Mouse (Mus musculus) limb, embryonic 13.5 days (tissue): ENCODE results near the gene St7l. TPM values are rescaled to one million over a fixed set of nuclear protein-coding genes. Genes with fewer than 3 reads are reported as not detected.
"Not testable (repeated sequence)": the region's sequence is repeated elsewhere in the genome, so short reads cannot be mapped to it uniquely, and the experiment has no call there.

ENCODE experiments used
- ATAC-seq: fragments of 200-750 bp; cut with Nextera tagmentation; 2 replicates; pipeline ENCODE4 v1.8.0; 2017; ENCODE audit warnings: low read depth, moderate number of reproducible peaks, moderate TSS enrichment; ENCODE audit not compliant: low FRiP score
- H3K27ac ChIP-seq: fragments of 300-500 bp; sonication (generic); 2 replicates; pipeline ENCODE4 v1.5.1; 2015; ENCODE audit warnings: inconsistent platforms, mild to moderate bottlenecking, moderate library complexity
- H3K27me3 ChIP-seq: fragments of 300-500 bp; sonication (generic); 2 replicates; pipeline ENCODE4 v1.6.1; 2015; ENCODE audit warnings: mild to moderate bottlenecking, inconsistent platforms
- H3K36me3 ChIP-seq: fragments of 300-500 bp; sonication (generic); 2 replicates; pipeline ENCODE4 v1.6.1; 2015; ENCODE audit warnings: inconsistent platforms, mild to moderate bottlenecking, moderate library complexity
- H3K4me1 ChIP-seq: fragments of 300-500 bp; sonication (generic); 2 replicates; pipeline ENCODE4 v1.6.1; 2015; ENCODE audit warnings: inconsistent platforms
- H3K4me2 ChIP-seq: fragments of 300-500 bp; sonication (generic); replicated peaks from 2 replicates; pipeline ENCODE4 v1.6.1; 2015; ENCODE audit warnings: inconsistent platforms, mild to moderate bottlenecking, moderate library complexity
- H3K4me3 ChIP-seq: fragments of 300-500 bp; sonication (generic); 2 replicates; pipeline ENCODE4 v1.5.1; 2015; ENCODE audit warnings: moderate library complexity, mild to moderate bottlenecking, inconsistent platforms
- H3K9ac ChIP-seq: fragments of 300-500 bp; sonication (generic); 2 replicates; pipeline ENCODE4 v1.6.1; 2015; ENCODE audit warnings: mild to moderate bottlenecking, inconsistent platforms
- H3K9me3 ChIP-seq: fragments of 300-500 bp; sonication (generic); 2 replicates; pipeline ENCODE4 v1.6.1; 2016; ENCODE audit warnings: inconsistent platforms
- WGBS: fragments of 180-500 bp; shearing (Covaris S2); methylation state at CpG from one replicate; pipeline ENCODE4 v1.1.7; 2015; 5-methylcytosine and 5-hydroxymethylcytosine counted together
- polyA plus RNA-seq: library from polyadenylated mRNA; unstranded; fragments of >200 nt; fragmentation: Nextera tagmentation; extraction: Ambion mirVana; gene quantifications from 2 replicates; pipeline ENCODE4 v1.2.1, GENCODE M21; 2015

St7l gene
- polyA plus RNA-seq, 1 experiment from 2014 or later = 40.1 TPM

GRCm38 (mm10) chr3:104854465-104854864 lies 9.3 kb upstream of the St7l start:
- H3K9ac ChIP-seq = no peak overlapping the region
- no peak for ATAC-seq
- no peaks in the 10 kb centered on the region for H3K27me3 ChIP-seq
- no peaks in the 10 kb centered on the region for H3K4me1 ChIP-seq
- H3K4me3 ChIP-seq = no peak overlapping the region
- H3K27ac ChIP-seq = no peak overlapping the region
- peaks cover 16% of the 10 kb centered on the region for H3K36me3 ChIP-seq
- 77% methylated on average over 1 of the region's 1 CpGs for WGBS
- H3K9me3 ChIP-seq = no peaks in the 10 kb centered on the region
- no peak overlapping the region for H3K4me2 ChIP-seq

- ATAC-seq = no peak
- Histone ChIP-seq H3K27me3 (no peaks in the 10 kb centered on the region), H3K4me2 (no peak overlapping the region), H3K4me3 (no peak overlapping the region), H3K27ac (no peak overlapping the region), H3K9me3 (no peaks in the 10 kb centered on the region), H3K4me1 (no peaks in the 10 kb centered on the region), H3K9ac (no peak overlapping the region), H3K36me3 (peaks cover 16% of the 10 kb centered on the region)
Measured at GRCm38 (mm10) chr3:104854866-104855265, 8.9 kb upstream of the St7l start.

GRCm38 (mm10) chr3:104856106-104856505 lies 7.7 kb upstream of the St7l start:
- Histone ChIP-seq H3K4me2 (no peak overlapping the region), H3K27ac (no peak overlapping the region), H3K4me1 (peaks cover 2% of the 10 kb centered on the region; the same call in 1 of the 2 replicates), H3K9me3 (no peaks in the 10 kb centered on the region), H3K27me3 (no peaks in the 10 kb centered on the region), H3K9ac (no peak overlapping the region), H3K4me3 (no peak overlapping the region), H3K36me3 (peaks cover 16% of the 10 kb centered on the region)
- WGBS = 72% methylated on average over 1 of the region's 1 CpGs
- no peak for ATAC-seq

- H3K4me1 ChIP-seq = peaks cover 24% of the 10 kb centered on the region
- no peaks in the 10 kb centered on the region for H3K9me3 ChIP-seq
- H3K4me3 ChIP-seq = no peak overlapping the region
- peaks cover 16% of the 10 kb centered on the region for H3K36me3 ChIP-seq
- 95% methylated on average over 1 of the region's 1 CpGs for WGBS
- H3K27ac ChIP-seq = no peak overlapping the region
- no peak for ATAC-seq
- H3K9ac ChIP-seq = no peak overlapping the region
- no peak overlapping the region for H3K4me2 ChIP-seq
- no peaks in the 10 kb centered on the region for H3K27me3 ChIP-seq
Measured at GRCm38 (mm10) chr3:104858560-104858959, 5.2 kb upstream of the St7l start.

GRCm38 (mm10) chr3:104864651-104865340 lies 991 bp downstream of the St7l start:
- H3K4me2 ChIP-seq = peak overlapping the region; percentile 82
- H3K4me1 ChIP-seq = peaks cover 34% of the 10 kb centered on the region
- H3K4me3 ChIP-seq = peak overlapping the region; percentile 95
- H3K36me3 ChIP-seq = peaks cover 6% of the 10 kb centered on the region
- no peaks in the 10 kb centered on the region for H3K9me3 ChIP-seq
- ATAC-seq = peak; percentile 90
- H3K9ac ChIP-seq = peak overlapping the region; percentile 92
- under 1% methylated on average over 48 of the region's 48 CpGs for WGBS
- no peaks in the 10 kb centered on the region for H3K27me3 ChIP-seq
- H3K27ac ChIP-seq = peak overlapping the region; percentile 98

- Histone ChIP-seq H3K27ac (peak overlapping the region; percentile 98), H3K4me1 (peaks cover 34% of the 10 kb centered on the region), H3K9me3 (no peaks in the 10 kb centered on the region), H3K36me3 (peaks cover 10% of the 10 kb centered on the region), H3K9ac (peak overlapping the region; percentile 92), H3K4me3 (peak overlapping the region; percentile 95), H3K4me2 (peak overlapping the region; percentile 82), H3K27me3 (no peaks in the 10 kb centered on the region)
- peak; percentile 7; the same call in 1 of the 2 replicates for ATAC-seq
- 1% methylated on average over 12 of the region's 12 CpGs for WGBS
Measured at GRCm38 (mm10) chr3:104865341-104865788, 1.6 kb downstream of the St7l start.

- H3K27me3 ChIP-seq, H3K9ac ChIP-seq, H3K9me3 ChIP-seq, ATAC-seq, H3K4me3 ChIP-seq, H3K27ac ChIP-seq: not testable (repeated sequence)
- peaks cover 23% of the 10 kb centered on the region for H3K36me3 ChIP-seq
- H3K4me2 ChIP-seq = peak overlapping the region; percentile 82; the same call in 1 of the 2 replicates
- H3K4me1 ChIP-seq = peaks cover 29% of the 10 kb centered on the region
Measured at GRCm38 (mm10) chr3:104866674-104867073, 2.9 kb downstream of the St7l start.

- Histone ChIP-seq H3K36me3 (peaks cover 48% of the 10 kb centered on the region), H3K4me3 (no peak overlapping the region), H3K27me3 (no peaks in the 10 kb centered on the region), H3K9ac (no peak overlapping the region), H3K9me3 (no peaks in the 10 kb centered on the region), H3K27ac (no peak overlapping the region), H3K4me2 (no peak overlapping the region), H3K4me1 (peaks cover 10% of the 10 kb centered on the region)
- no peak for ATAC-seq
Measured at GRCm38 (mm10) chr3:104869611-104870010, 5.8 kb downstream of the St7l start.

GRCm38 (mm10) chr3:104888585-104888984 lies 24.8 kb downstream of the St7l start:
- no peaks in the 10 kb centered on the region for H3K9me3 ChIP-seq
- H3K4me3 ChIP-seq = no peak overlapping the region
- no peak for ATAC-seq
- no peak overlapping the region for H3K27ac ChIP-seq
- 93% methylated on average over 3 of the region's 3 CpGs for WGBS
- no peak overlapping the region for H3K4me2 ChIP-seq
- peaks cover 56% of the 10 kb centered on the region for H3K36me3 ChIP-seq
- H3K27me3 ChIP-seq = no peaks in the 10 kb centered on the region
- H3K4me1 ChIP-seq = no peaks in the 10 kb centered on the region
- no peak overlapping the region for H3K9ac ChIP-seq

- no peaks in the 10 kb centered on the region for H3K9me3 ChIP-seq
- H3K9ac ChIP-seq = no peak overlapping the region
- H3K36me3 ChIP-seq = peaks cover 62% of the 10 kb centered on the region
- no peaks in the 10 kb centered on the region for H3K27me3 ChIP-seq
- no peak overlapping the region for H3K4me3 ChIP-seq
- no peaks in the 10 kb centered on the region for H3K4me1 ChIP-seq
- no peak overlapping the region for H3K4me2 ChIP-seq
- ATAC-seq = no peak
- 85% methylated on average over 3 of the region's 3 CpGs for WGBS
- no peak overlapping the region for H3K27ac ChIP-seq
Measured at GRCm38 (mm10) chr3:104896141-104896540, 32.3 kb downstream of the St7l start.

GRCm38 (mm10) chr3:104901154-104901553 lies 37.3 kb downstream of the St7l start:
- no peaks in the 10 kb centered on the region for H3K27me3 ChIP-seq
- no peak for ATAC-seq
- 90% methylated on average over 4 of the region's 4 CpGs for WGBS
- H3K4me1 ChIP-seq = no peaks in the 10 kb centered on the region
- no peak overlapping the region for H3K27ac ChIP-seq
- no peak overlapping the region for H3K4me2 ChIP-seq
- H3K9ac ChIP-seq = no peak overlapping the region
- no peaks in the 10 kb centered on the region for H3K9me3 ChIP-seq
- H3K4me3 ChIP-seq = no peak overlapping the region
- peaks cover 55% of the 10 kb centered on the region for H3K36me3 ChIP-seq

GRCm38 (mm10) chr3:104905389-104905788 lies 41.6 kb downstream of the St7l start:
- ATAC-seq = no peak
- Histone ChIP-seq H3K27ac (no peak overlapping the region), H3K9me3 (no peaks in the 10 kb centered on the region), H3K27me3 (no peaks in the 10 kb centered on the region), H3K4me1 (no peaks in the 10 kb centered on the region), H3K9ac (no peak overlapping the region), H3K4me3 (no peak overlapping the region), H3K4me2 (no peak overlapping the region), H3K36me3 (peaks cover 37% of the 10 kb centered on the region)
- 91% methylated on average over 4 of the region's 4 CpGs for WGBS

- Histone ChIP-seq H3K4me2 (no peak overlapping the region), H3K9ac (no peak overlapping the region), H3K27ac (no peak overlapping the region), H3K4me1 (no peaks in the 10 kb centered on the region), H3K36me3 (peaks cover 37% of the 10 kb centered on the region), H3K27me3 (no peaks in the 10 kb centered on the region), H3K4me3 (no peak overlapping the region), H3K9me3 (no peaks in the 10 kb centered on the region)
- 85% methylated on average over 3 of the region's 3 CpGs for WGBS
- ATAC-seq = no peak
Measured at GRCm38 (mm10) chr3:104906007-104906406, 42.2 kb downstream of the St7l start.
